Mouse (Mus musculus) liver, embryonic 14.5 days (tissue): ENCODE data around the gene Tifab.

Experiments
- CTCF ChIP-seq: IDR thresholded peaks from 2 replicates; pipeline ENCODE4 v1.5.1; 2016; ENCODE audit warnings: antibody characterized with exemption, low read depth, control low read depth
- EP300 ChIP-seq: IDR thresholded peaks from 2 replicates; pipeline ENCODE4 v1.6.1; 2016; ENCODE audit warnings: antibody characterized with exemption, low read depth

- no peak for TF ChIP-seq CTCF
- TF ChIP-seq EP300: no peak
Measured at GRCm38 (mm10) chr13:56159614-56160363, 18.9 kb downstream of the Tifab start.
